Mouse (Mus musculus) heart, adult 2 months (tissue): Measurements from ENCODE around the gene Tmem198.

Experiments used
- CTCF ChIP-seq: fragments of 200-600 bp; IDR thresholded peaks from 2 replicates; pipeline ENCODE4 v1.8.1; 2022; ENCODE audit warnings: antibody characterized with exemption, mild to moderate bottlenecking, moderate library complexity
- EP300 ChIP-seq: fragments of 200-500 bp; IDR thresholded peaks from 2 replicates; pipeline ENCODE4 v1.6.1; 2011; ENCODE audit warnings: low read depth, low read length, control low read depth; ENCODE audit not compliant: insufficient read depth

DNA sequence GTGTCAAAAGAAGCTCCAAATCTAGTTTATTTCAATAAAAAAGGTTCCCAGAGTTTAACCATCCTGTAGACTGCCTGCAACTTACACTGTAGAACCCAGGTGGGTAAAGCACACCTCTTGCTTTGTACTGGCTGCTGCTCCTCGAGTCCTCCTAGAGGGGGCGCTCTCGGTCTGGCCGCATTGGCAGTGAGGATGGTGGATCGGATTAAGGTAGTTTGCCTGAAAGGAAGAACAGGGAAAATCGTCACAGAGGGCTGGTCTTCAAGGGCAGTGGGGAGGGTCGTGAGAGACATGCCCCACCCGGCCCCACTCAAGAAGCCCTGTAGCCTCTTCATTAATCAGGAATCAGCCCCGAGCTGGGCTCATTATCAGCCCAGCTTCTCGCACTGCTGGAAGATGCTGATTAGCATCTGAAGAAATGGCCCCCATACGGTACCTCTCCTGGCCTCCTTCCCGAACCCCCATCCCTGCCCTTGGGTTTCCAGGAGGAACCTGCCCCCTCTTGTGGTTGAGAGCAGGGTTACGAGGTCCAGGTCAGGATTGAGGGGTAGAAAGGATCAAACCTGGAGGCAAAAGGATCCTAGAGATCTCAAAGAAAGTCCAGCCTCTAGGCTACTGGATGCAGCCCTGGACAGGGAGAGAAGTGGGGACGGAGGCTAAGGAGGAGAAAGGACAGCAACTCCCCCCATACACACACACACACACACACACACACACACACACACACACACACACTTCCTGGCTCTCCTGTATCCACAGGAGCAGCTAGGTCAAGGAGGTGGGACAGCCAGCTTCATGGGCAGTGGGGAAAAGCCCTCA is 22.4 kb upstream of the Tmem198 start:
- TF ChIP-seq CTCF (peak; percentile 54), EP300 (no peak)
